Mouse (Mus musculus) E14TG2a.4 (cell line): ENCODE results near the gene Pfn1.

Experiments used
- CTCF ChIP-seq: conservative IDR thresholded peaks from 2 replicates; pipeline ENCODE4 v1.5.1; 2014; ENCODE audit warnings: low read length
- POU5F1 ChIP-seq: IDR thresholded peaks from 2 replicates; pipeline ENCODE4 v1.6.1; 2014; ENCODE audit warnings: low read length, borderline replicate concordance

GRCm38 (mm10) chr11:70615074-70615473 lies 39.4 kb downstream of the Pfn1 start:
- no peak for TF ChIP-seq CTCF
- no peak for TF ChIP-seq POU5F1
